Comparison of ENCODE assay signal across 16 mouse cellular contexts in genomic region chr1:75336461-75336860, GRCm38 (mm10). TPM values are rescaled to one million over a fixed set of nuclear protein-coding genes. Genes with fewer than 3 reads are reported as not detected.
"Had no signal": no experiment of that assay in that cellular context is flagged by ENCODE, and none has a peak within 500 bp of the region (broad histone marks: within the 10 kb centered on the region; RNA-seq: fewer than 3 reads in every experiment).

No protein-coding gene starts in this region.

- ATAC-seq: liver, embryonic 12.5 days; midbrain, embryonic 13.5 days had no signal

- H3K27me3 ChIP-seq: limb, embryonic 15.5 days; midbrain, embryonic 13.5 days; neural tube, embryonic 15.5 days had no signal

- H3K9ac ChIP-seq: limb, embryonic 15.5 days; liver, embryonic 12.5 days; lung, embryonic 14.5 days; midbrain, embryonic 13.5 days; neural tube, embryonic 15.5 days had no signal

- H3K27ac ChIP-seq: limb, embryonic 15.5 days; liver, embryonic 12.5 days; midbrain, embryonic 13.5 days; neural tube, embryonic 15.5 days had no signal

- H3K4me1 ChIP-seq: megakaryocyte, embryonic 14.5 days had no signal

- H3K9me3 ChIP-seq: limb, embryonic 15.5 days; liver, embryonic 12.5 days; megakaryocyte, embryonic 14.5 days; midbrain, embryonic 13.5 days; neural tube, embryonic 15.5 days had no signal

- H3K4me2 ChIP-seq: limb, embryonic 15.5 days; liver, embryonic 12.5 days; lung, embryonic 14.5 days; midbrain, embryonic 13.5 days; neural tube, embryonic 15.5 days had no signal

- DNase-seq: kidney, adult 9 months; kidney, postnatal 10 days; lung, embryonic 14.5 days; lung, postnatal 10 days; lung, postnatal 4 days; right cerebral cortex, adult 18-20 months; spleen, adult 18-20 months; thymus, adult 18-20 months; thymus, postnatal 25 days had no signal

- H3K36me3 ChIP-seq: limb, embryonic 15.5 days; liver, embryonic 12.5 days; midbrain, embryonic 13.5 days; neural tube, embryonic 15.5 days had no signal

- H3K4me3 ChIP-seq: limb, embryonic 15.5 days; liver, embryonic 12.5 days; megakaryocyte, embryonic 14.5 days; midbrain, embryonic 13.5 days; myocyte; neural tube, embryonic 15.5 days had no signal

RNA-seq across cellular contexts. Expression of gene Resp18, which starts 58.2 kb away (rescaled TPM):
- polyA plus RNA-seq: limb, embryonic 11.5 days; lung, embryonic 14.5 days; myocyte had no signal
